In genomic region chr4:147603806-147604205, GRCm38 (mm10) we compare ENCODE assay signal across 29 mouse cellular contexts. TPM values are rescaled to one million over a fixed set of nuclear protein-coding genes. Genes with fewer than 3 reads are reported as not detected.
"Had no signal": no experiment of that assay in that cellular context is flagged by ENCODE, and none has a peak within 500 bp of the region (broad histone marks: within the 10 kb centered on the region; RNA-seq: fewer than 3 reads in every experiment).

No protein-coding gene starts in this region.

- H3K4me1 ChIP-seq: embryonic facial prominence, embryonic 10.5 days; embryonic facial prominence, embryonic 12.5 days; embryonic facial prominence, embryonic 13.5 days; embryonic facial prominence, embryonic 15.5 days; forebrain, embryonic 10.5 days; forebrain, embryonic 12.5 days; forebrain, embryonic 13.5 days; forebrain, embryonic 15.5 days had no signal

- H3K4me2 ChIP-seq: embryonic facial prominence, embryonic 12.5 days; embryonic facial prominence, embryonic 13.5 days; embryonic facial prominence, embryonic 15.5 days; forebrain, embryonic 12.5 days; forebrain, embryonic 13.5 days; forebrain, embryonic 15.5 days had no signal

- H3K36me3 ChIP-seq: embryonic facial prominence, embryonic 10.5 days; embryonic facial prominence, embryonic 12.5 days; embryonic facial prominence, embryonic 13.5 days; embryonic facial prominence, embryonic 15.5 days; forebrain, embryonic 10.5 days; forebrain, embryonic 12.5 days; forebrain, embryonic 15.5 days had no signal

- H3K27me3 ChIP-seq: embryonic facial prominence, embryonic 12.5 days; embryonic facial prominence, embryonic 13.5 days; embryonic facial prominence, embryonic 15.5 days; forebrain, embryonic 12.5 days; forebrain, embryonic 13.5 days; forebrain, embryonic 15.5 days had no signal

- DNase-seq: cerebellum, adult 18-20 months; cerebellum, adult 2 months; cerebellum, adult 8-10 months; cerebellum, adult 9-10 months; cerebellum, adult 9-11 months; cerebellum, postnatal 10 days; cerebellum, postnatal 14 days; cerebellum, postnatal 25 days; cerebellum, postnatal 36 days; embryo, embryonic 11 days; forebrain, postnatal 0 days; gastrocnemius, adult 2 months; gastrocnemius, postnatal 25 days; gastrocnemius, postnatal 36 days; heart, adult 18-20 months; heart, adult 2 months had no signal

- H3K27ac ChIP-seq: embryonic facial prominence, embryonic 10.5 days; embryonic facial prominence, embryonic 12.5 days; embryonic facial prominence, embryonic 13.5 days; embryonic facial prominence, embryonic 15.5 days; forebrain, embryonic 10.5 days; forebrain, embryonic 12.5 days; forebrain, embryonic 13.5 days; forebrain, embryonic 15.5 days; gastrocnemius, adult 2 months; heart, adult 2 months had no signal

- H3K9ac ChIP-seq: embryonic facial prominence, embryonic 12.5 days; embryonic facial prominence, embryonic 13.5 days; embryonic facial prominence, embryonic 15.5 days; forebrain, embryonic 12.5 days; forebrain, embryonic 13.5 days; forebrain, embryonic 15.5 days; forebrain, postnatal 0 days had no signal

- H3K4me3 ChIP-seq: embryonic facial prominence, embryonic 10.5 days; embryonic facial prominence, embryonic 12.5 days; embryonic facial prominence, embryonic 13.5 days; embryonic facial prominence, embryonic 15.5 days; erythroblast, embryonic 14.5 days; forebrain, embryonic 10.5 days; forebrain, embryonic 12.5 days; forebrain, embryonic 13.5 days; forebrain, embryonic 15.5 days; gastrocnemius, adult 2 months; heart, adult 2 months had no signal

- ATAC-seq: forebrain, embryonic 13.5 days; forebrain, embryonic 14.5 days; forebrain, embryonic 15.5 days; forebrain, embryonic 16.5 days; forebrain, postnatal 0 days had no signal

RNA-seq across cellular contexts. Expression of gene Zfp985, which starts 50.7 kb away (rescaled TPM):
- total RNA-seq: gastrocnemius, adult 2 months; gastrocnemius, postnatal 25 days had no signal
- polyA plus RNA-seq: erythroblast, embryonic 14.5 days; forebrain, embryonic 11.5 days; forebrain, embryonic 16.5 days; forebrain, postnatal 0 days; gonadal fat pad, adult 2 months had no signal
